Mouse (Mus musculus) testis, postnatal 14 days (tissue): ENCODE data around the gene Cyp4a14.
"Not testable (repeated sequence)": the region's sequence is repeated elsewhere in the genome, so short reads cannot be mapped to it uniquely, and the experiment has no call there.

Experiments
- DNase-seq: peaks from one replicate; pipeline ENCODE4 v3.0.0; 2021; ENCODE audit warnings: low spot score

Gene Cyp4a14

GRCm38 (mm10) chr4:115496001-115496400 is at the start of gene Cyp4a14:
Gene Cyp4a14 (minus strand): TSS chr4:115496142.
- no peak for DNase-seq

DNA sequence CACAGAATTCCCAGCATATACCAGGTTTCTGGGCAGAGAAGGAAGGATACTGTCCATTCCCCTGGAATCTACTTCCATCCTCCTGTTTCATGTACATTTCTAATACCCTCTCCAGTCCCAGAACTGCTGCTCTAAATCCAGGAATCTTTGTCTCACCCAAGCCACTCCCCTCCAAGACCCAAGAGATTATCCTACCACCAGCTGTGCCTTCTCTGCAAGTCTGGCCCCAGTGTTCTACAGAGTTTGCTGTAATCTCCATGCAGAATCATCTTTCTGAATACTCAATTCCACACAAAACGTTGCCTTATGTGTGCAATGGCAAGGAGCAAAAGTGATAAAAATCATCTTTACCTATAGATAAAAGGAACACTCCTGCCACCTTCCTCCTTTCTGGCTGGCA is 49.2 kb upstream of the Cyp4a14 start:
- no peak for DNase-seq

DNA sequence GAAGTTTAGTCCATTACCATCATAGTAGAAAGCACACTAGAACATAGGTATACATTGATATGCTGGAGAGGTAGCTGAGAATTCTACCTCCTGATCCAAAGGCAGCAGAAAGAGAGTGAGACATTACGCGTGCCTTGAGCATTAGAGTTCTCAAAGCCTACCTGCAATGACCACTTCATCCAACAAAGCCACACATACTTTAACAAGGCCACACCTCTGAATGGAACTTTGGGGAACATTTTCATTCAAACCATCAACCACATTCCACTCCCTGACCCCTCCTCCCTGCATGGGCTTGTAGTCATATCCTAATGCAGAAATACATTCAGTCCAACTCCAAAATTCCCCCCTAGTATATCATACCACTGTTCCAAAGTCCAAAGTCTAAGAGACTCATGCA is 25.8 kb upstream of the Cyp4a14 start:
- DNase-seq, result no peak

GRCm38 (mm10) chr4:115519444-115519843 is 23.5 kb upstream of the Cyp4a14 start:
- no peak for DNase-seq

GRCm38 (mm10) chr4:115518000-115518399 is 22.1 kb upstream of the Cyp4a14 start, which contains the start of gene Cyp4a10:
Gene Cyp4a10 (plus strand): TSS chr4:115518264.
- not testable (repeated sequence) for DNase-seq

DNA sequence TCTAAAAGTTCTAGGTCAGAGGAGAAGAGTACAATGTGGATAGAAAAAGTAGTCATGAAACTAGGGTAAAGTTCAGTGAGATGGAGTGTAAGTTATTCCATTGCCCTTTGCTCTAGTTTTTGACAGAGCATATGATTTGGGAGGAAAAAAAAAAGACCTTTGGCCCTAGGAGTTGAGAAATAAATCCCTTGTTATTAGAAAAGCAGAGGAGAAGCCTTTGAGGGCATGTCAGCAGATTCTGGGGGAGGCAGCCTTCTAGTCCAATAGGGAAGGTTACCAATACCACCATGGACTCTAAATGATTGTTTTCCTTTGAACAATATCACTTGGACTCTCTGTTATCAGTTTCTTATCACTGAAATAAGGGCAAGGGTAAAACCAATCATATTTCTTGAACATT is 18.0 kb upstream of the Cyp4a14 start:
- not testable (repeated sequence) for DNase-seq

- DNase-seq, result no peak
Observed at GRCm38 (mm10) chr4:115497466-115497865, 1.5 kb upstream of the Cyp4a14 start.

- no peak for DNase-seq
Observed at GRCm38 (mm10) chr4:115481006-115481652, 14.8 kb downstream of the Cyp4a14 start.

DNA sequence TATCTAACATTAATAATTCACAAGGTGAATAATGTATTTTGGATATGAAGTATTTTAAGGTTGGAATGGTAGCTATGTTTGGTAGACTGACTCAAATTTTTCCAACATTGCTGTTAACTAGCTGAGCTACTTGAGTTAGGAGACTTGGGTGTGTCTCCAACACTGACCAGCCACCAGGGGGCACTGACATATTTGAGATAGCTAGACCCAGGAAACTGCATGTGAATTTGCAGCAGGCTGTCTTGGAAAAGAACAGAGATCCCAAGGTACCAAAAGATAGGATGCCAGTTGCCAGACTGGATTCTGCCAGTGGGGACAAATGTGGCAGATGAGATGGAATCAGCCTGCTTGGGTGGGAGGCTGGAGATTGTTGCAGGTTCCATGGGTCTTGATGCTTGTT is 19.9 kb downstream of the Cyp4a14 start:
- DNase-seq, result not testable (repeated sequence)

DNA sequence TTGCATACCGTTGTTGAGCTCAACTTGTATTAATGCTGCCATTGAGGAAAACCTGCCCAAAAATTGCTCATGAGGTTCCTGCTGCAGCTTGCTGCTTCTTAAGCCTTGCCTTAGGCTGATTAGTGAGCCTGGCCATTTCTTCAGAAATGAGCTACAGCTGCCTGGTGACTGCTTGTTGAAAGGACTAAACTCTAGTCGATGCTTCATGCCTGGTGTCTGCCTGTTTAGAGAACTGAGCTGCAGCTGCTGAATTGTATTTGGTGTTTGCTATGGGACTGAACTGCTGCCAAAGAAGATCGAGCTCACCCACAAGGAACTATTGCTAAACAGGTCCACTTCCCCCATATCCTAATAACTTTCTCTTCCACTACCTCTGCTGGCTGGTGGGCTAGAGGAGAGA is 22.4 kb downstream of the Cyp4a14 start:
- not testable (repeated sequence) for DNase-seq

DNA sequence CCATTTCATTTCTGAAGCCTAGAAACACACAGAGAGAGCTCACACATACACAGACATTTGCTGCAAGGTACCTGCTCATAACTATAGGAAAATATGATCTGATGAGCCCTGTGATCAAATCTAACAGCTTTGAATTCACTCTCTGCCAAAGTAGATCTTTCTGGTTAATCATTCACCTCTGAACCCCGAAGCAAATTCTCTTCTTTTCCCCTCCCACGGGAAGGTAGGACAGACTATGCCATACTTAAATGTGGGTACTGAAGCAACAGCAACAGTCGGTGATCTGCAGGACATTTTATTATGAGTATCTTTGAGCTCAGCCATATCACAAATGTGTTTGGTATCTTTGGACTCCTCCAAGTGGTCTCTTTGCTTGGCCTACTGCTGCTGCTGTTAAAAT is 43.6 kb downstream of the Cyp4a14 start, which contains the start of gene Cyp4a30b:
TSS of gene Cyp4a30b (plus strand) at position 301 of the 400 bp plus-strand sequence.
- DNase-seq, result no peak

GRCm38 (mm10) chr4:115450577-115451137 is 45.3 kb downstream of the Cyp4a14 start:
- DNase-seq, result no peak
